Mouse (Mus musculus) heart, postnatal 36 days (tissue): ENCODE data around the gene Ppm1e. TPM values are rescaled to one million over a fixed set of nuclear protein-coding genes. Genes with fewer than 3 reads are reported as not detected.

Source experiments
- DNase-seq, 2 experiments: peaks; one replicate each; pipeline ENCODE4 v3.0.0; 2021 to 2022
- intact Hi-C: fragments of 180-260 bp; cut with DNase I; formaldehyde crosslinking; loops from one replicate; pipeline ENCODE4 v1.15.1; 2025
- total RNA-seq, 2 experiments: library from RNA; stranded (reverse); gene quantifications; 2 replicates each; pipeline ENCODE4 v1.2.3; 2021

The Ppm1e gene
- total RNA-seq = 1 to 10 TPM; 7.7 to 7.8 TPM

DNA sequence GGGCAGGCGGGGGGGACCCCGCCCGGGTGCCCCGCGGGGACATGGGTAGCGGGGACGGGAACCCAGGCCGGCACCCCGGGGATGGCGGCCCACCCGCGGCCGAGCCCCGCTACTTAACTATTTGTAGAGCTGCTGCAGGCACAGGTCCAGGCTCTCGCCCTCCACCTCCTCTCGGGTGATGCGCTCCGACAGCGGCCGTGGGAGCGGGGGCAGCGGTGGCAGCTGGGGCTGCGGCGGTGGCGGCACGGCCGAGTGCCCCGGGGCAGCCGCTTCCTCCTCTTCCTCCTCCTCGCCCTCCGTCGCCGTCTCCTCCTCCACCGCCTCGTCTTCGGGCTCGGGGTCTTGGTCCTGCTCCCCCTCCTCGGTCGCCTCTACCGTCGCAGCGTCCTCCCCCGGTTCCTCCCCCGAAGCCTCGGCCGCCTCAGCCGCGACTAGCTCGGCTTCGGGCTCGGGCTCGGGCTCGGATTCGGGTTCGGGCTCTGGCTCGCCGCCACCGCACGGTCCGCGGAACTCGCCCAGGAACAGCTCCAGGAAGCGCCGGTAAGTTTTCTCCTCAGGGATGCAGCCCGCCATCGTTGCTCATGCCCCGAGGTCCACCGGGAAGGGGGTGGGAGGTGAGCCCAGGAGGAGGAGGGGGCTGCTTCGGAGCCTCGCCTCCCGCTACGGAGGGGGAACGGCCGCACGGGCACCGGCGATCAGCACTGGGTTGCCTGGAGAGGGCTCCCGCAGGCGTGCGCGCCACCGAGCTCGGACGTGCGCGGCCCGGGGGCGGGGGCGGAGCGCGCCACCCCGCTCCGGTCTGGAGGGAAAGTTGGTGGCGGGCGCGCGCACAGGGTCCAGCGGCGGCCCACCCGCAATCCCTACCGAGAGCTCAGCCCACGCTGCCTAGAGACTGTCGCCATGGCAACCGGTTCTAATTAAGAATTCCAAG is at the start of gene Ppm1e:
Ppm1e (minus strand) TSS at position 693 of the 931 bp plus-strand sequence.
- intact Hi-C loops = loop anchor here (5.0 kb wide), 1 partner anchor 111 kb away; no protein-coding TSS in a partner anchor
- DNase-seq = peak; percentile 66 to 78

DNA sequence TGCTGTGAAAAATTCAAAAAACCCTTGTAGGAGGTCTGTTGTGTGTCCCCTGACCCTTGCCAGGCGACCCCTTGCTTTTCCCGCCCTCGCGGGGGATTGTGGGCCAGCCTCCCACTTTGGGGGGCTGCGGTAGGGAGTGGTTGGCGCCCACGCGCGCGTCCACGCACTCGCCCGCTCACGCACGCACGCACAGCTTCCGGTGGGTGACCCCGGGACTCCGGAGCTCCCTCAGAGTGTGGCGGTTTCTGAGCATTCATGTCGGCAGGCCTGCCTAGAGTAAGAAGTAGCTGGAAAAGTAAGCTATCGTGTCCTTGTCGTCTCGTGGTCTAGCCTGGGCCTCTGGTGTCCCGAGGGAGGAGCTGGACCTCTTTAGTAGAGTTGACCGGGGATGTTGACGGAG is 46.1 kb upstream of the Ppm1e start, which contains the start of the genes Rad51c and Tex14:
Rad51c (minus strand) TSS at position 79 of the 400 bp plus-strand sequence.
Tex14 (plus strand) TSS at position 190 of the 400 bp plus-strand sequence.
- intact Hi-C loops = loop anchor here (2.0 kb wide), 1 partner anchor 16 kb away; no protein-coding TSS in a partner anchor
- DNase-seq = no peak

DNA sequence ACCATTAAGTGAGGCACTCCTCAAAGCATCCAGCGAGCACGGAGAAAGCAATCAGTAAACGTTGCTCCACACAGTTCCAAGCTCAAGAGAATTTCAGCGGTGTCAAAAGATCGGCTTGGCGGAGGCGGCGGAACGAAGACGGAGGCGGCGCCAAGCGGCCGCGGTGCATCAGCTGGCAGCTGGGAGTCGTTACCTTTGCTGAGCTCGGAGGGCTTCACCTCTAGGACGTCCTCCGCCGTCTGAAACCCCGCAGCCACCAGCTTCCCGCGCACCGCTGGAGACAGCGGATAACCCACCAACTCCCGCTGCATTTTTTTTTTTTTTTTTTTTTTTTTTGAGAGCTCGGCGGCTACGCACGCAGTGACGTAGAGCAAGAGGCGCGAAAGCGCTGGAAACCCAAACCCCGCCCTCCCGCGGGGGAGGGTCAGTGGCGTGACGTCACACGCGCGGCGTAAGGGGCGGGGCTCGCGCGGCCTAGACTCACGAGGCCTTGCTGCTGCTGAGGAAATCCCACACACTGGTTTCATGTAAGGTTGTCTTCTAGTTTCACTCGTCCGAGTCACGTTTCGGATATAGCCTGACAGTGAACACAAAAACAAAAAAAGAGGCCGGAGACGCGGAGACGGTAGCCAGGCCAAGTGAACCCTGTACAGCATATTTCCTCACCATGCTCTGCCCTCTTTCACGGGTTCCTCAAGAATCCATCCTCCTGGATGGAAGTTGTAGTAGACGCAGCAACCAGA is 45.5 kb upstream of the Ppm1e start:
- peak; percentile 98 to 99 for DNase-seq
- intact Hi-C loops = loop anchor here (2.0 kb wide), 1 partner anchor 17 kb away; no protein-coding TSS in a partner anchor

DNA sequence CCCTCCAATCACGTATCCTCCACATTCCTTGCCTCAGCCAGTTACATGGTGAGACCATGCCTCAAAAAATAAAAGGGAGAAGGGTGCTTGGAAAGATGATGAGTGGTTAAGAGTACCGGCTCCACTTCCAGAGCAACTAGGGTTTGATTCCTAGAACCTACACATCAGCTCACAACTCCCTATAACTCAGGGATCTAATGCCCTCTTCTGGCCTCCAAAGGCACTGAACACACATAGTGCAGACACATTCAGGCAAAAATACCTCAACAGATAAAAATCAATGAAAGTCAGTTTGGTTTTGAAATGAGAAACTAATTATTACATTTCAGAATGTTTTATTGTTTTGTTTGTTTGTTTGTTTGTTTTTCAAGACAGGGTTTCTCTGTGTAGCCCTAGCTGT is 39.6 kb upstream of the Ppm1e start:
- no peak for DNase-seq
- intact Hi-C loops = no loop called here

DNA sequence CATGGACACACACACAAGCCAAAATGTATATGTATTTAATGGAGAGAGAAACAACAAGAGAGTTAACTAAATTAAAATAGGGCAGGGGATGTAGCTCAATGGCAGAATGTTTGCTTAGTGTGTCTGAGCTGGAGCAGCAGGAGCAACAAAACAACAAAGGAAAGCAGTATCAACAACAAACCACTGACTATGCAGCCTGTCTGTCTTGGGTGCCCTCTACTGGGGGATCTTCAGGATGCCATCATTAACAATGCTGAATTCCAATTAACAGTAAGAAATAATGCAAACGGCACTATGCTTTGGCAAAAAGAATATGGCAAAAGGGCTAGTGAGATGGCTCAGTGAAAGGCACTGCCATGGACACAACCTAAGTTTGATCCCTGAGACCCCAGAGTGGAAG is 35.0 kb upstream of the Ppm1e start:
- DNase-seq = peak; percentile 11 to 15
- intact Hi-C loops = loop anchor here (1.0 to 5.0 kb wide), 2 partner anchors 108 to 180 kb away; no protein-coding TSS in a partner anchor

DNA sequence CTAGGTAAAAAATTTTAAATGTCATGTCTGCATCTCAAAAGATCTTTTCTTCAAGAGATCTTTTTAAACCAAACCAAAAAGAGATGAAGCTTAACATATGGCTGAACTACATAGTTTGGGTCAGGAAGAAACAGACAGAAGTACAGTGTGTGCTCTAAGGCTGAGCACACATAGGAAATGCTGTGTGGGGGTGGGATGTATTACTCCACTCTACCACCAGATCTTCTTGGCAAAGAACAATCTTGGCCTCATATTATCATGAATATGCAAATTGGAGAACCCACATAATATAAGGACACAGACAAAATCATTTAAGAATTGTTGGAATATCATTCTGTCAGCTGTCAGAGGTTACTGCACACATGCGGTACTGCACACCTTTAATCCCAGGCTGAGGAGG is 26.9 kb upstream of the Ppm1e start:
- no peak for DNase-seq
- intact Hi-C loops = no loop called here

DNA sequence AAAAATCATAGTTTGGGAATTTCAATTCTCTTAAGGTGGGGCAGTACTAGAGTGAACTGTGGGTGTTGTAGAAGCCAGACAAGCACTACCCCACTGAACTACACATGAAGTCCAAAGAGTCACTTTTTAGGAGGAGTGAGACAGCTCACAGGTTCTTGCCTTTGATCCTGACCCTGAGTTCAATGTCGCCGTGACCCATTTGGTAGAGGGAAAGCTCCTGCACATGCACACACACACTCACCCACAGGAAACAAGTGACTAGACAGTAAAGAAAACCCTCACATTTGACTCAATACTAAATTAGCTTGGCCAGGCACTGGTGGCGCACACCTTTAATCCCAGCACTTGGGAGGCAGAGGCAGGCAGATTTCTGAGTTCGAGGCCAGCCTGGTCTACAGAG is 25.7 kb upstream of the Ppm1e start:
- no peak for DNase-seq
- intact Hi-C loops = no loop called here

DNA sequence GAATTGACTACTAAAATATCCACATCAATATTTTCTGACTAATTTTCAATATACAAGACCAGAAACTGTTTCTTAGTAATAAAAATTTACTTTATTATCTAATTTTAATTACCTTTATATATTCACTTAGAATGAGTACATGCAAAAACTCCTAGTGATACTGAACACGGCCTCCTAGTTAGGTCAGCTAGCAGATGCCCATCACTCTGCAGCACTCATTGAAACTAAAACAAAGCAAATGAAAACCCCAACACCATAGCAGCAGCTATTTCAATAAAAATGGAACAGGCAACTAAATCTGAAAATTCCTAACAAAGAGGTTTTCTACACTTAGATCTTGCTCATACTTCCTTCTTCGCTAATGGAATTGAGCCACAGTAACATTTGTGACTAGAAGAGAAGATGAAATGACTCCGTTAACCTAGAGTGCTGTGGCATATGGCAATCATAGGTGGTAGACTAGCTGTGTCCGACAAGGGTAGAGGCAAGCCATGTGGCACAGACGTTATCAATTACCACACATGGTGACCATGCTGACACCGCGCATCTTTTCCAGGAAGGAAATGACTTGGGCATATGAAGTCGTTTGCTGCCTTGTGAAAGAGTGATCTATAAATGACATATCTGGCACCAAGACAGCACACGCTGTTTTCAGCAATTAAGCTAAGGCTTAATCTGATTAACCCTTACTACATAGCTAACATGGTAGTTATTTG is 9.2 kb upstream of the Ppm1e start:
- intact Hi-C loops = no loop called here
- DNase-seq = no peak

DNA sequence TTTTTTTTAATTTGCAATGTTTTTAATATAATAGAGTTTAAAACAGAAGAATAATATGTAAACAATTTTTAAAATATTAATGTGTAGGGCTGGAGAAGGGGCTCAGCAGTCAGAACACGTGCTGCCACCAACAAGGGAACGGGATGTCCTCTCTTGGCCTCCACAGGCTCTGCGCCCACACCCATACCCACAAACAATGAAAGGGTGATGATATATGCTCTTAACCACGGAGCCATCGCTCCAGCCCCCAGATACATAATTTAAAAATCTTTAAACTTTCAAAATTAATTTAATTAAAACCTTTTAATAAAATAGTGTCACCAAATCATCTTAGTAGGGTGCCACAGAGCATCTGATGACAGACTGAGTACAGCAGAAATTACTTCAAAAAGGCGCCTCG is 8.2 kb upstream of the Ppm1e start:
- intact Hi-C loops = no loop called here

DNA sequence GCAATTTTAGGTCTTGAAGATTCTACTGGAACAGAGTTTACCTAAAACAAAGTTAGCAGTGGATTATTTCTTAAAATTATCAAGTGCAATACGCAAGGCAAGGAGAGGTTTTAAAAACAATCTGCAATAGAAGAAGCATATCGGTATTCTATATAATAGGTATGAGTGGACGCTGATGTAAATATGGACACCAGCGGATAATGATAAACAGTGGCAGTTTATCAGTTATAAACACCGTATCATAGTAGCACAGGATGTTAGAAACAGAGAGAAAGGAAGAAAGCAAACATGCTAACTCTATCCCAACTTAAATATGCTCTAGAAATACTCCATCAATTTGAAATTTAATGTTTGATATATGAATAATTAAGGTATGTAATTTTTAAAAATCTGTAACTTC is 6.3 kb upstream of the Ppm1e start:
- intact Hi-C loops = no loop called here
- DNase-seq = no peak

More for the DNA sequence above, 8.2 kb upstream of the Ppm1e start:
- no peak for DNase-seq

DNA sequence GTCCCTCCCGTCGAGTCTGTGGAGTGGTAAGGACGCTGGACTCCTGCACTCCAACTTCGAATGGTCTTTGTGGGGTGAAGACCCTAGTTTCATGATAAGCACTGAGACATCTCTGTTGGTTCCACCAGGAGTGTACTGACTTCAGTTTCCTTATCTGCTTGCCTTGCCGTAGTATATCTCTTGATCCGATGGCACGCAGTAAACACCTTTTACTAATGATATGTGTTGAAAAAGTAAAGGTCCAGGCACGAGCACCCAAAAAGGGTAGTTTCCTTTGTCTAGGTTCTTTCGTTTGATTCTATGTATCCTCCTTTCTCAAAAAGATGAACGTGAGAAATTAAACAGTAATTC is 414 bp upstream of the Ppm1e start:
- no peak for DNase-seq
- intact Hi-C loops = loop anchor here (5.0 kb wide), 1 partner anchor 112 kb away; no protein-coding TSS in a partner anchor

DNA sequence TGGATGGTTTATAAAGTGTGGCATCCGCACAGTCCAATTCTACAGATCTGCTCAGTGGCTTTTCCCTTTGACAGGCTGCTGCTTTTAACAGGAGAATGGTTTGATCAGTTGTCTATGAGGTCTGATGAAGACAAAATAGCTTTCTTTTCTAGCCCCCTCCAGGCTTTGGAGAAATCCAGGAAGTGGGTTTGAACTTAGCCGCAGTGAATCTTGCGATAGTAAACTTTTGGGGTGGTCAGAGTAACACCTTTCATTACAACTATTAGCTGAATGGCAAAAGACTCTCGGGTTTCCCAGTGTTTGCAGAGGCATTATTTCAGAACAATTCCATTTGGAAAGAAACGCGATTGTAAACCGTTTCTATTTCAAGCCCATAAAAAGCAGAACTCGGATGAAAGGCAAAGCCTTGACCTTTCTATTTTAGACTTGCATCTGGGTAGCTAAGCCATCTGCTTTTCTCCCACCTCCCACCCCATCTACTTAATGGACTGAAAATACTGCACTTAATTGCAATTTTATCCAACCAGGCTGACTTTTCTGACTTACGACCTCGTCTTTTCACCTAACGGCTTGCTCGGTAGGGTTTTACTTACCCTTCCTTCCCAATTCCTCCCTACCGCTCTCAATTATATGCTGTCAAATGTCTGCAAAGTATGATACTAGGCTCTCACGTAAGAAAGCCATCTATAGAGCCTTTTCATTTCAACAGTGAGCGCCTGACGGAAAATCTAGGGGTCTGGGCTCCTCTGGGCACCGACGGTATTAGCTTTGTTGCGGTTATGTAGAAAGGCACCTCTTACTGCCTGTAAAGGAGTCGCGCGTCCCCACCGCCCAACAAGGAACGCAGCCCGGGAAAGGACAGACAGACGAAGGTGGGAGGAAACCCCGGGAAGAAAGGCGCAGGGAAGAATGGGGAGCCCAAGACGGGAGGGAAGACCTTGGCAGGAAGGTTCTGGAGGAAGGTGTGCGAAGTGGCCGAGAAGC is 1.2 kb downstream of the Ppm1e start:
- intact Hi-C loops = loop anchor here (5.0 kb wide), 1 partner anchor 110 kb away; no protein-coding TSS in a partner anchor
- DNase-seq = peak in 1 of 2 experiments; percentile 13

DNA sequence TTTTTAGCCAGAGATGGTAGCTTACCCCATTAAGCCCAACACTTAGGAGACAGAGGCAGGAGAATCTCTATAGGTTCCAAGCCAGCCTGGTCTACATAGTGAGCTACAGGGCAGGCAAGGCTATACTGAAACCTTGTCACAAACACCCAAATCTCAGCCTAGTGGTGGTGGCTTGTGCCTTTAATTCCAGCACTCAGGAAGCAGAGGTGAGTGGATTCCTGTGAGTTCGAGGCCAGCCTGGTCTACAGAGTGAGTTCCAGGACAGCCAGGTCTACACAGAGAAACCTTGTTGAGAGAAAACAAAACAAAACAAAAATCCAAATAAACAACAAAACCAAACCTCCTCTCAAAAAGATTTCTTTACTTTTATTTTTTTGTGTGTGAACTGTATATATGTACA is 4.0 kb downstream of the Ppm1e start:
- intact Hi-C loops = loop anchor here (5.0 kb wide), 1 partner anchor 108 kb away; no protein-coding TSS in a partner anchor
- DNase-seq = no peak

DNA sequence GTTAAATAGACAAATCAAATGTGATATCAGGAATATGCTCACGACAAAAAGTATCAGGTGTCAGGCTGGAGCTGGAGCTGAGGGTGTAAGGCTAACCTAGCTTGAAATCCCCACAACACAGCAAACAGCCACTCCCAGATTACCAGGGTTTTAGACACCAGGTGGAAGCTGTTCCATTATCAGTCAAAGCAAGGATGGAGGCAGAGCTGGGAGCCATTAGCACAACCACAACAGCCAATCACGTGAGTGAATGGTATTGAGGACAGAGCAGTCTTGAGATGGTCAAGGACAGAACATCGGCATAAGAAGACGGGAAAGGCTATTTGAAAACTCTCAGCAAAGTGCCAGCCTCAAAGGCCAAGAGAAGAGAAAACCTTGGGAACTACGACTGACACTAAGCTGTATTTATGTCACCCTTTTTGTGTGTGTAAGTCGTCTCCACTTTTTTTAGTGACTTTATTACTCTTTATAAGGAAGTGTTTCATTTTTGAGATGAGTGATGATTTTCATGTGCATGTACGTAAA is 5.1 kb downstream of the Ppm1e start:
- no peak for DNase-seq
- intact Hi-C loops = no loop called here

DNA sequence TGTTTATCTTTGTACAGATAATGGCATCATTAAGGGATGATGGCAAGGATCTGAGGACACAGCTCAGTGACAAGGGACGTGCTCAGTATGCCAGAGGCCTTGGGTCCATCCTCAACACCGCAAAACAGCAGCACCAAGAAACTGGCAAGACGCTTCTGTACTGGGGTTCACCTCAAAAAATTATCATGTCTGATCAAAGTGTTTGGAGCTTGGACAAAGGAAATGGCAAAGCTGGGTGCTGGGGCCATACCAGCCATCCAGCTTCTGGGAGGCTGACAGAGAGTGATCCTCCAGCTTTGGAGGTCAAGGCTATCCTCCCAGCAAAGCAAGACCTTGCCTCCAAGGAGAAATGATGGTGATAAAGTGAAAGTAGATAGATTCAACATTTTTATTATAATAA is 32.4 kb downstream of the Ppm1e start:
- no peak for DNase-seq
- intact Hi-C loops = no loop called here

DNA sequence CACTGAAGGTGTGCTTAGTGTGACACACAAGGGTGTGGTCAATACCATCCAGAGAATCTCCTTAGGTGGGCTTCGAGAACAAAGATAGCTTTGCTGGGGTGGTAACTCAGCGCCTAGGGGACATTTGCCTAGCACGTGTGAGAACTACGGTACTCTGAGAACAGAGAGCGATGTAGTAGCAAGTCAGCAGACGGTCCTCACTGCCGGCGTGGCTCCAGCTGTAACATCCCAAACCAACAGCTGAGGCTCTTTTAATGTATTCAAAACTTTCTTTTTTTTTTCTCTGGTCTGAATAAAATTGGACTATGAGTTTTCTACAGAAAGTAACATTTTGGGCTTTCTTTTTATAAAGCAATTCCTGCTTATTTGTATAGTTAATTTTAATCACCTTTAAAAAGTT is 36.3 kb downstream of the Ppm1e start:
- intact Hi-C loops = no loop called here
- no peak for DNase-seq

DNA sequence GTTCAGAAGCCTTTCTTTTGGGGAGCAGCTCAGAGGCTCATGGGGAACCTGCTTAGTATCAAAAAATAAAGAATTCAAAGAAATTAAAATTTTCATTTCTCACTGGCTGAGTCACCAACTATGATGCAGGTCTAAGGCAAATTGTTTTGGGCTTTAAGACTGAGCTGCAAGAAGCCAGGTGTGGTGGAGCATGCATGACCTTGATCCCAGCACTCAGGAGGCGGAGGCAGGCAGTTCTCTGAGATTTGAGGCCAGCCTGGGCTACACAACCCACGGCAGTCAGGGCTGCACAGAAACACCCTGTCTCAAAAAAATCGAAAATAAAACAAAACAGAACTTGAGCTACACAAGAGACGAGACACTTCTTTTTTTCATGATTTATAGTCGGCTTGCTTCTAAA is 38.8 kb downstream of the Ppm1e start:
- DNase-seq = no peak
- intact Hi-C loops = no loop called here

DNA sequence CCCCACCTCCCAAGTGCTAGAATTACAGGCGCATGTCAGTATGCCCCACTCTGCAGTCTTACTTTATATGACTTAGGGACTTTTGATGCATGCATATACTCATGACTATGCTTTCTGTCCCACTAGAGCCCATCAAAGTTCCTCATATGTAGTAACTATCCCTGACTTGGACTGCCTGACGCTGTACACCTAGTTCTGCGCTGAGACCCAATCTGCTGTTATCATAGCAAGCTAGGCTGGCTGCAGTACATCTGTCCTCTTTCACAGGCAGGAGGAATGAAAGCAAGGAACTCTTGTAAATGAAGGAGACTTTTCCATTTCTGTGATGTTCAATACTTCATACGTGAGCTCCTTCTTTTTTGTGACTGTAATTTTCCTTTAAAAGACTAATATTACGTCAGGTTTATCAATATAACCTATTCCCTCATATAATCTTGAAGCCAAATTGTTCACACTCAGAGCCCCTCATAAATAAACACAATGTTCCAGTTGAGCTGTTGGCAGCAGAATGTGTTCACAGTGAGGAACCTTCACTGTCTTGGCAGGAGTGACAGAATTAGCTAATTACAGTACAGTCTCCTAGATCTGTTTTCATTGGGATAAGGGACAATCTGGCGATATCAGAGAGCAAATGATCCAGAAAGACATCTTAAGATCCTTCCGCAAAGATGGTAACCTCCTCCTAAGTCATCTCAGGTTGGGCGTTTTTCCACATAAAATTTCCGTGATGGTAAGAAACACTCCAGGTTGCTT is 39.7 kb downstream of the Ppm1e start:
- no peak for DNase-seq
- intact Hi-C loops = no loop called here
